Mouse (Mus musculus) heart, embryonic 11.5 days (tissue): Measurements from ENCODE around the gene Trak1. TPM values are rescaled to one million over a fixed set of nuclear protein-coding genes. Genes with fewer than 3 reads are reported as not detected.
A peak's percentile ranks its signal among the peaks of the same experiment; 100 is the strongest.

Experiments
- ATAC-seq: fragments of 200-750 bp; cut with Nextera tagmentation; replicated peaks from 2 replicates; pipeline ENCODE4 v1.8.0; 2017; ENCODE audit warnings: moderate library complexity; ENCODE audit not compliant: insufficient number of reproducible peaks, low FRiP score, low TSS enrichment
- H3K27ac ChIP-seq: fragments of 300-500 bp; sonication (generic); 2 replicates; pipeline ENCODE4 v1.5.1; 2014; ENCODE audit warnings: mild to moderate bottlenecking, low read depth, low read length
- H3K27me3 ChIP-seq: fragments of 300-500 bp; sonication (generic); 2 replicates; pipeline ENCODE4 v1.6.1; 2014; ENCODE audit warnings: mild to moderate bottlenecking, low read length, mixed read lengths; ENCODE audit not compliant: control insufficient read depth, insufficient read depth
- H3K36me3 ChIP-seq: fragments of 300-500 bp; sonication (generic); 2 replicates; pipeline ENCODE4 v1.6.1; 2014; ENCODE audit warnings: mild to moderate bottlenecking, low read length, moderate library complexity, mixed read lengths; ENCODE audit not compliant: control insufficient read depth, insufficient read depth
- H3K4me1 ChIP-seq: fragments of 300-500 bp; sonication (generic); 2 replicates; pipeline ENCODE4 v1.6.1; 2014; ENCODE audit warnings: low read length; ENCODE audit not compliant: control insufficient read depth, insufficient read depth
- H3K4me2 ChIP-seq: fragments of 300-500 bp; sonication (generic); 2 replicates; pipeline ENCODE4 v1.6.1; 2014; ENCODE audit warnings: mild to moderate bottlenecking, moderate library complexity
- H3K4me3 ChIP-seq: fragments of 300-500 bp; sonication (generic); 2 replicates; pipeline ENCODE4 v1.5.1; 2014; ENCODE audit warnings: low read depth, low read length
- H3K9ac ChIP-seq: fragments of 300-500 bp; sonication (generic); 2 replicates; pipeline ENCODE4 v1.6.1; 2014; ENCODE audit warnings: mild to moderate bottlenecking, low read depth, low read length, moderate library complexity
- H3K9me3 ChIP-seq: fragments of 300-500 bp; sonication (generic); replicated peaks from 2 replicates; pipeline ENCODE4 v1.6.1; 2016; ENCODE audit warnings: low read length; ENCODE audit not compliant: control insufficient read depth
- WGBS: fragments of 180-500 bp; shearing (Covaris S2); extraction: QIAGEN DNeasy Blood & Tissue Kit; methylation state at CpG from one replicate; pipeline ENCODE4 v1.1.7; 2014; ENCODE audit not compliant: insufficient replicate concordance; 5-methylcytosine and 5-hydroxymethylcytosine counted together
- polyA plus RNA-seq: library from polyadenylated mRNA; unstranded; fragments of >200 nt; fragmentation: Nextera tagmentation; extraction: Ambion mirVana; gene quantifications from 2 replicates; pipeline ENCODE4 v1.2.1, GENCODE M21; 2014

Trak1 gene
- polyA plus RNA-seq, 1 experiment from 2014 or later = 21.3 TPM

GRCm38 (mm10) chr9:121271149-121271548 lies 26.2 kb upstream of the Trak1 start:
- Histone ChIP-seq H3K9me3 (no peaks in the 10 kb centered on the region), H3K4me3 (no peak overlapping the region), H3K36me3 (no peaks in the 10 kb centered on the region), H3K4me1 (no peaks in the 10 kb centered on the region), H3K27ac (no peak overlapping the region), H3K4me2 (no peak overlapping the region), H3K9ac (no peak overlapping the region), H3K27me3 (no peaks in the 10 kb centered on the region)
- ATAC-seq = no peak
- WGBS = 81% methylated on average over 1 of the region's 1 CpGs

- Histone ChIP-seq H3K9ac (no peak overlapping the region), H3K27me3 (no peaks in the 10 kb centered on the region), H3K4me1 (0 out of 2 replicates have a peak, but pooled peaks cover 2% of the 10 kb centered on the region), H3K27ac (no peak overlapping the region), H3K4me2 (no peak overlapping the region), H3K36me3 (no peaks in the 10 kb centered on the region), H3K9me3 (no peaks in the 10 kb centered on the region), H3K4me3 (no peak overlapping the region)
- WGBS = 60% methylated on average over 4 of the region's 4 CpGs
- ATAC-seq = no peak
Measured at GRCm38 (mm10) chr9:121271561-121271960, 25.7 kb upstream of the Trak1 start.

GRCm38 (mm10) chr9:121276745-121277117 lies 20.6 kb upstream of the Trak1 start:
- no peak for ATAC-seq
- no peaks in the 10 kb centered on the region for H3K27me3 ChIP-seq
- H3K9me3 ChIP-seq = no peaks in the 10 kb centered on the region
- 0 out of 2 replicates have a peak overlapping the region, but pooled peaks have one; percentile 75 for H3K27ac ChIP-seq
- H3K4me1 ChIP-seq = 0 out of 2 replicates have a peak, but pooled peaks cover 3% of the 10 kb centered on the region
- H3K9ac ChIP-seq = peak overlapping the region; percentile 83
- no peaks in the 10 kb centered on the region for H3K36me3 ChIP-seq
- H3K4me2 ChIP-seq = peak overlapping the region; percentile 91
- peak overlapping the region; percentile 77 for H3K4me3 ChIP-seq
- WGBS = 18% methylated on average over 15 of the region's 15 CpGs

GRCm38 (mm10) chr9:121277118-121278060 lies 19.9 kb upstream of the Trak1 start, which contains the start of gene Ulk4:
Ulk4 (minus strand) TSS chr9:121277197.
- H3K4me1 ChIP-seq = 0 out of 2 replicates have a peak, but pooled peaks cover 3% of the 10 kb centered on the region
- peak; percentile 95 for ATAC-seq
- no peaks in the 10 kb centered on the region for H3K27me3 ChIP-seq
- H3K4me3 ChIP-seq = peak within 1 kb of the TSS; percentile 77
- no peaks in the 10 kb centered on the region for H3K36me3 ChIP-seq
- peak within 1 kb of the TSS; percentile 83 for H3K9ac ChIP-seq
- H3K9me3 ChIP-seq = no peaks in the 10 kb centered on the region
- WGBS = under 1% methylated on average over 59 of the region's 59 CpGs
- H3K27ac ChIP-seq = peak within 1 kb of the TSS; percentile 75
- H3K4me2 ChIP-seq = peak within 1 kb of the TSS; percentile 91

- H3K9ac ChIP-seq = no peak overlapping the region
- H3K9me3 ChIP-seq = 0 out of 2 replicates have a peak, but pooled peaks cover 3% of the 10 kb centered on the region
- no peak overlapping the region for H3K4me3 ChIP-seq
- 0 out of 2 replicates have a peak, but pooled peaks cover 3% of the 10 kb centered on the region for H3K4me1 ChIP-seq
- ATAC-seq = no peak
- H3K36me3 ChIP-seq = no peaks in the 10 kb centered on the region
- 86% methylated on average over 5 of the region's 5 CpGs for WGBS
- no peak overlapping the region for H3K4me2 ChIP-seq
- H3K27ac ChIP-seq = no peak overlapping the region
- H3K27me3 ChIP-seq = no peaks in the 10 kb centered on the region
Measured at GRCm38 (mm10) chr9:121279216-121279615, 18.1 kb upstream of the Trak1 start.

- Histone ChIP-seq H3K9ac (no peak overlapping the region), H3K36me3 (no peaks in the 10 kb centered on the region), H3K27me3 (no peaks in the 10 kb centered on the region), H3K9me3 (0 out of 2 replicates have a peak, but pooled peaks cover 3% of the 10 kb centered on the region), H3K4me2 (no peak overlapping the region), H3K4me1 (no peaks in the 10 kb centered on the region), H3K4me3 (no peak overlapping the region), H3K27ac (no peak overlapping the region)
- 76% methylated on average over 6 of the region's 6 CpGs for WGBS
- no peak for ATAC-seq
Measured at GRCm38 (mm10) chr9:121281891-121282290, 15.4 kb upstream of the Trak1 start.

- no peak for ATAC-seq
Measured at GRCm38 (mm10) chr9:121283620-121284185, 13.6 kb upstream of the Trak1 start.

GRCm38 (mm10) chr9:121284422-121284821 lies 12.9 kb upstream of the Trak1 start:
- Histone ChIP-seq H3K4me2 (no peak overlapping the region), H3K4me3 (no peak overlapping the region), H3K36me3 (no peaks in the 10 kb centered on the region), H3K27me3 (no peaks in the 10 kb centered on the region), H3K9me3 (0 out of 2 replicates have a peak, but pooled peaks cover 3% of the 10 kb centered on the region), H3K4me1 (no peaks in the 10 kb centered on the region), H3K27ac (no peak overlapping the region), H3K9ac (no peak overlapping the region)
- ATAC-seq = no peak
- 83% methylated on average over 3 of the region's 3 CpGs for WGBS

More at GRCm38 (mm10) chr9:121283620-121284185, 13.6 kb upstream of the Trak1 start:
- no peaks in the 10 kb centered on the region for H3K36me3 ChIP-seq
- no peak overlapping the region for H3K4me3 ChIP-seq
- WGBS = 95% methylated on average over 6 of the region's 6 CpGs
- no peak overlapping the region for H3K9ac ChIP-seq
- H3K27me3 ChIP-seq = no peaks in the 10 kb centered on the region
- H3K27ac ChIP-seq = no peak overlapping the region
- H3K4me1 ChIP-seq = no peaks in the 10 kb centered on the region
- H3K4me2 ChIP-seq = no peak overlapping the region
- H3K9me3 ChIP-seq = 0 out of 2 replicates have a peak, but pooled peaks cover 3% of the 10 kb centered on the region
